Mouse (Mus musculus) T-helper 1 cell (primary cell): ENCODE measurements at regions not wholly inside any gene's neighbourhood (a gene's known extent, or its start where the extent isn't known, plus 50 kb on each side); places are given as distances from the start of the nearest gene placed in this dataset.

Experiments
- in situ Hi-C: fragments of 300-600 bp; cut with MboI, MseI; formaldehyde crosslinking; loops from one replicate; pipeline ENCODE4 v1.15.1; 2025; ENCODE audit warnings: high pct_unique_total_duplicates

- in situ Hi-C loops = loop anchor here (10.0 kb wide), 1 partner anchor 1808 kb away; no protein-coding TSS in a partner anchor
These were observed 157.7 kb upstream of the 1700009N14Rik start for GRCm38 (mm10) chr4:39292348-39292845.

GRCm38 (mm10) chr4:39310131-39310530 lies 140.0 kb upstream of the 1700009N14Rik start:
- in situ Hi-C loops = no loop called here

GRCm38 (mm10) chr4:39344401-39345138 lies 105.5 kb upstream of the 1700009N14Rik start:
- in situ Hi-C loops = no loop called here

- in situ Hi-C loops = no loop called here
These were observed 105.0 kb upstream of the 1700009N14Rik start for GRCm38 (mm10) chr4:39345139-39345412.

GRCm38 (mm10) chr4:39368159-39368558 lies 81.9 kb upstream of the 1700009N14Rik start:
- in situ Hi-C loops = no loop called here

GRCm38 (mm10) chr4:39380771-39381170 lies 69.3 kb upstream of the 1700009N14Rik start:
- in situ Hi-C loops = no loop called here

- in situ Hi-C loops = no loop called here
These were observed 51.9 kb upstream of the 1700009N14Rik start for GRCm38 (mm10) chr4:39398226-39398625.
